Mouse (Mus musculus): ENCODE results near the gene Prss36.

Prss36 gene

DNA sequence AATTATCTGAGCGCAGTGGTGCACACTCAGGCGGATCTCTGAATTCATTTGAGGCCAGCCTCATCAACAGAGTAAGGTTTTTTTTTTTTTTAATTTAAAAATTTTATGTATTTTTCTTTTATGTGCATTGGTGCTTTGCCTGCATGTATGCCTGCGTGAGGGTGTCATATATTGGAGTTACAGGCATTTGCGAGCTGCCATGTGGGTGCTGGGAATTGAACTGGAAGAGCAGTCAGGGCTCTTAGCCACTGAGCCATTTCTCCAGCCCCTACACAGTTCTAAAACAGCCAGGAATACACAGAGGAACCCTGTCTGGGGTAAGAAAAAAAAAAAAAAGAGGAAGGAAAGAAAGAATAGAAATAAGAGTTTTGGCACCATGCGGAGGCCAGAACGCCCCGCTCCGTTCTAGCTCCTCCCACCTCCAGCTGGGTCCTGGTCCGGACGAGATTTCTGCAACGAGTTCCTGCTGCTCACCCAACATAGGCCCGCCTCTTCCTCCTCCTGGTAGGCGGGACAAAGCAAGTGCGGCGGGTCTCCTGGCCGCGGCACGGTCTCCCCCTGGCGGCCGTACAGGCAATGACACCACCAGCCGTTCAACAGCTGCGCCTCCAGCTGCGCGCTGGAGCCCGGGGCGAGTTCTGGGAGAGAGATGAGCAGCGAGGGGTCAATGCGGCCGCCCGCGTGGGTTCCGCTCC lies 11.3 kb downstream of the Prss36 start:
- DNase-seq (ENCODE audit: low spot score in 2 of 2): peak; percentile 96 to 97

DNA sequence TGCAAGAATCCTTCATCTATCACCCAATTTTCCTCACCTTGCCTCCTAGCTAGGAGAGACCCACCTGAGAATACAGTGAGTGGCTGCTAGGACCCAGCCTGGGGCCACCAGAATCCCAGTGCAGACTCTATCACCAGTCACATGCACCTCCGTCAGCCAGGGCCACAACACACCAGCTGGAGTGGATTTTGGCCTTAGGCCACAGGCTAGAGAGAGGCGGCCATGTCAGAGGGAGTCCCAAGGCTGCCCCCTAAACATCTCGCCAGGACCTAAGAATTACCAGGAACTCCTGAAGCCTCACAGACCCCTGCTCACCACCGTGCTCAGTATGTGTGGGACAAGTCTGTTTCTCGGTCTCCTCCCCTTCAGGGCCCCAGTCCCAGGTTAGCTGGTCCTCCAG lies 12.4 kb downstream of the Prss36 start:
- DNase-seq (ENCODE audit: low spot score in 2 of 2): no peak

GRCm38 (mm10) chr7:127932273-127933031 lies 14.1 kb downstream of the Prss36 start:
- no peak for DNase-seq (ENCODE audit: low spot score in 2 of 2)

GRCm38 (mm10) chr7:127931351-127932135 lies 15.0 kb downstream of the Prss36 start:
- DNase-seq (ENCODE audit: low spot score in 2 of 2): no peak

DNA sequence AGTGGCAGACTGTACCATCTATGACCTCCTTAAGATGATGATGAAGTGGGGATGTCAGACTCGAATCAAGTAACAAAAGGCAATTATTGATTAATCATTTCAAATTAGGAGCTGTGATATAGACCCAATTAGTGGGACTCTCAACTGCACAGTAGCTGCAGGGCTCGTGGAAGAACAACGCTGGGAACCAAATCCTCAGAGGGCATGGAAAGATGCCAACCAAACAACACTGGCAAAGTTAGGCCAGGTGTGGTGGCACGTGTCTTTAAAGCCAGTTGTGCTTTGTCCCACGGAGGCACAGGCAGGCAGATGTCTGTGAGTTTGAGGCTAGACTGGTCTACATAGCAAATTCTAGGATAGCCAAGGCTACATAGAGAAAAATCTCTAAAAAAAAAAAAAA lies 15.9 kb downstream of the Prss36 start:
- no peak for DNase-seq (ENCODE audit: low spot score in 2 of 2)

GRCm38 (mm10) chr7:127929923-127930322 lies 16.6 kb downstream of the Prss36 start, which contains the start of gene Prss8:
Prss8 (minus strand) TSS chr7:127930104.
- no peak for DNase-seq (ENCODE audit: low spot score in 2 of 2)

GRCm38 (mm10) chr7:127928596-127928995 lies 17.9 kb downstream of the Prss36 start:
- no peak for DNase-seq (ENCODE audit: low spot score in 2 of 2)

GRCm38 (mm10) chr7:127927726-127928125 lies 18.8 kb downstream of the Prss36 start:
- no peak for DNase-seq (ENCODE audit: low spot score in 2 of 2)

DNA sequence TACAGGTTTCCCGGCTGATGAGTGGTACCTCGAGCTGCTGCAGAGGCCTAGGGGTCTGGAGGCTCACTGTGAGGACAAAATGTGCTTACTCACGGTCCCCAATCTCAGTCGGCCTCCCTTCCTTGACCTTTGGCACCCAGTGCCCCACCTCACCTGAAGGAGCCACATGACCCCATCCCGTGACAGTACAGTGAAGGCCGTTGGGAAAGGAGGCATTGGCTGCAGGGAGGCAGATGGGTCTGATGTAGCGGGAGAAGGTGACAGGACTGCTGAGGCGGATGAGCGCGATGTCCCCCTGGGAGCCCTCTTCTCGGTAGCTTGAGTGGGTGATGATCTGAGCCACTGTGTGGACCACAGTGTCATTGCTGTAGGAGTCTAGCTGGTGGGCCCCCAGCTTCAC lies 19.7 kb downstream of the Prss36 start:
- DNase-seq (ENCODE audit: low spot score in 2 of 2): no peak

GRCm38 (mm10) chr7:127926066-127926465 lies 20.5 kb downstream of the Prss36 start:
- no peak for DNase-seq (ENCODE audit: low spot score in 2 of 2)

DNA sequence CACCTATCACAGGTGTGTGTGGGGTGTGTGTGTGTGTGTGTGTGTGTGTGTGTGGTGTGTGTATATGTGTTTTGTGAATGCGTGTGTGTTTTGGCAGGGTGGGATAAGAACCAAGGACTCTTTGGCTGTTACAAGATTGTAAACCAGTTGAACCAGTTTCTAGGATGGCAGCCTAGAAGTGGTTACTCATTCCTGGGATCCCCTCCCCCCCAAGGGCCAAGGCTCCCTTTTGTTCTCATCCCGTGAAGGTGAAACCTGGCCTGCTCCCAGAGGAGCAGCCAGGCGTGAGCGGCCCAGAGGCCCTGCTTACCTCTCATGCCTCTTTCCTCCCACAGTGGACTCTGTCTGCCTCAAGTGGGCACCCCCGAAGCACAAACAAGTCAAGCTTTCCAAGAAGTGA lies 21.3 kb downstream of the Prss36 start:
- no peak for DNase-seq (ENCODE audit: low spot score in 2 of 2)

DNA sequence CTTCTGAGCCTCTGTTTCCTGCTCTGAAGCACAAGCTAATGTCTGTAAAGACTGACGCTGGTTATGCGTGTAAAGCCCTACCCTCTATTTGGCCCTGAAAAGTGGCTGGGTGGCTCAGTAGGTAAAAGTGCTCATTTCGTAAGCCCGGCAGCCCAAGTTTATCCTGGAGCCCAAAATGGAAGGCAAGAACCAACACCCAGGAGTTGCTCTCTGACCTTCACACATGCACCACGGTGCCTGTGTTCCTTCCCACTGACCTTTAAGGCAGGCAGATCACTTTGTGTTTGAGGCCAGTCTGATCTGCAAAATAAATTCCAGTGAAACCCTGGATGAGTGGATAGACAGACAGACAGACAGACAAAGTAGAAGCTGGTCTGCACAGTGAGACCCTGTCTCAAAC lies 22.8 kb downstream of the Prss36 start:
- no peak for DNase-seq (ENCODE audit: low spot score in 2 of 2)

DNA sequence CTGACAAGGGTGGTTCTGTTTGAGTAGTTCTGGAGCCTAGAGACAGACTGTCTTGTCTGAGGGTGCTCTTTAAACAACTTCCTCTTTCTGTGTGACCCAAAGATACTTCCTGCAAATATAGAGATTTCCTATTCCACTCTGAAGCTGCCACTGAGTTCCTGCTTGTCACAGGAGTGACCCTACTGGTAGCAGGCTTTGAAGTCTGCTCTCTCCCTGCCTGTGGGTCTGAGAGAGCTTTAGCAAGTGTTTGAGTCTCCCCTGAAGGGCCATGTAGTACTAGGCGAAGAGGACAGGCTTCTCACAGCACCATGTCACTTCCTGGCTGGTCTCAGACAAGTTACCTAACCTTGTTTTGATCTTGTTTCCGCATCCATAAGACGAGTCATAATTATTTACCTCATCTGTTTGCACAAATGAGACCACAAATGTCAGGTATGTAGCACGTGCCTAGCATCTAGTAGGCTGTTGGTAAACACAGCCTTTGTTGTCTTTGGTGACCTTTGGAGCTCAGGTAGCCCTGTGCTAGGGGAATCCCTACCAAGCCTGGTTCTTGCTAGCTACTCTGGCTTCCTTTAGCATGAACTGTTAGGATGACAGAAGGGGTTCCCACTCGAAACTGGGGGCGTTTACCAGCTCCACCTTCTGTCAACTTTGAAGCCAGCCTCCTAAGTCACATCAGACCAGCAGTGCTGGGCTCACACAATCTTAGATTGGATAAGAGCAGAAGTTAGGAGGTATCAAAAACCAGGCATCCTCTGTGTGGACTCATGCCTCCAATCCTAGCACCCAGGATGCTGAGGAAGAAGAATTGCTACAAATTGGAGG lies 23.9 kb downstream of the Prss36 start:
- no peak for DNase-seq (ENCODE audit: low spot score in 2 of 2)

- no peak for DNase-seq (ENCODE audit: low spot score in 2 of 2)
Observed at GRCm38 (mm10) chr7:127921516-127921915, 25.0 kb downstream of the Prss36 start.

DNA sequence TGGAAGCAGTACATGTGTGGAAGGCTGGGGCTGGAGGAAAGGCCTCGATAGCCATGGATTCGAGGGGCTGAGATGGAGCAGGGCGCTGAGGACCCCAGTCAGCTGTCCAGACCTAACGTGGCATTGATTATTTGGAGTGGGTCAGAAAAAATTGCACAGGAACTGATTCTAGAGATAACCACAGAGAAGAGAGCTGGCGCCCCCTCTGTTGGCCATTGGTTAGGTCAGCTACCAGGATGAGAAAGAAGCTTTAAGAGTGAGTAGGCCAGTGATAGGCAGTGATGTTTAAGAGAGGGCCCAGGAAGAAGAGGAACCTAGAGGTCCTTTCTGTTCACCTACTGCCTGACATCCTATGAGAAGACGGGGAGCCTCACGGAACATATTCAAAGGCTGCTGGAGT lies 27.2 kb downstream of the Prss36 start:
- no peak for DNase-seq (ENCODE audit: low spot score in 2 of 2)

DNA sequence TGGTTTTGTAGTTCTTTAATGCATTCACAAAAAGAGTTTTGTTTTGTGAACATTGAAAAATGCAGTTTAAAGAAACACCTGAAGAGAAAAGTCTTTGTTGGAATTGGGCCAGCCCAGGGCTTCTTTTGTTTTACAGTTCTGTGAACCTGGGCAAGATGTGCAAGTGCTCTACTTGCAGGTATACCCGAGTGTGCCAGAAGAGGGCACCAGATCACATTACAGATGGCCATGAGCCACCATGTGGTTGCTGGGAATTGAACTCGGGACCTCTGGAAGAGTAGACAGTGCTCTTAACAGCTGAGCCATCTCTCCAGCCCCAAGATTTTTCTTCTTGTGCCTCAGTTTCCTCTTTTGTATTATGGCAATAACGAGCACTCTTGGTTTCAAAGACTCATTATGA lies 28.3 kb downstream of the Prss36 start:
- peak in 1 of 2 experiments; percentile 49 for DNase-seq (ENCODE audit: low spot score in 2 of 2)

DNA sequence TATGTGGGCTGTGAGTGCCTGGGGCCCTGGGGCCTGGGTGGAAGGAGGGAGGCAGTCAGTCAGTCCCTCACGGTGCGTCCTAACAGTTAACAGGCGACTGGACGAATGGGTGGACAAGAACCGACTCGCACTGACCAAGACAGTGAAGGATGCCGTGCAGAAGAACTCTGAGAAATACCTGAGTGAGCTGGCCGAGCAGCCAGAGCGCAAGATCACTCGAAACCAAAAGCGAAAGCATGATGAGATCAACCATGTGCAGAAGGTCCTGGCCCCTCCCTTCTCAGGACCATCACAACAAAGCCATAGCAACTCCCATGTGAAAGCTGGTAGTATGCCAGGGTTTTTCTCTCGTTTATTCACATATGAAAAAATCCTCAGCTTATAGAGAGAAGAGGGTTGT lies 31.2 kb downstream of the Prss36 start:
- DNase-seq (ENCODE audit: low spot score in 2 of 2): no peak

DNA sequence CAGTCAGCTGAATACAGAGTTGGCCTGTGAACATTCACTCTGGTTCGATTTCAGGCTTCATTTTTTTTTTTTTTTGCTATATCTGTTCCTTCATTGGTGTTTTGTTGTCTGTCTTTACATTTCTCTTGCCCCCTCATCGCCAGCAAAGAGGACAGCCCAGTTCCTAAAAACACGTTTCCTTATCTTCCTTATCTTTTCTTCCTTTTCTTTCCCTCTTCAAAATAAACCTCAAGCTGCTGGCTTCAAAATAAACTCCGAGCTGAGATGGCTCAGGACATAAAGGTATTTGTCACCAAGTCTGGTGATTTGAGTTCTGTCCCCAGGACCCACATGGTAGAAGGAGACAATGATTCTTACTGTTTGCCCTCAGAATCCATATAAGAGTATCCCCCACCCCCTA lies 33.6 kb downstream of the Prss36 start:
- DNase-seq (ENCODE audit: low spot score in 2 of 2): no peak

- DNase-seq (ENCODE audit: low spot score in 2 of 2): peak; percentile 92 to 94
Observed at GRCm38 (mm10) chr7:127912190-127912871, 34.2 kb downstream of the Prss36 start, which contains the start of gene Kat8. Kat8 (plus strand) TSS chr7:127912516.

- no peak for DNase-seq (ENCODE audit: low spot score in 2 of 2)
Observed at GRCm38 (mm10) chr7:127908656-127909055, 37.9 kb downstream of the Prss36 start.

- no peak for DNase-seq (ENCODE audit: low spot score in 2 of 2)
Observed at GRCm38 (mm10) chr7:127907939-127908338, 38.6 kb downstream of the Prss36 start.
